Mouse (Mus musculus) lung, postnatal 0 days (tissue): ENCODE data around the gene Gm42878.

ENCODE experiments used
- CTCF ChIP-seq: IDR thresholded peaks from 2 replicates; pipeline ENCODE4 v1.5.1; 2016; ENCODE audit warnings: antibody characterized with exemption, mild to moderate bottlenecking
- EP300 ChIP-seq: IDR thresholded peaks from 2 replicates; pipeline ENCODE4 v1.6.1; 2016; ENCODE audit warnings: antibody characterized with exemption, mild to moderate bottlenecking, control low read depth

- TF ChIP-seq CTCF (no peak), EP300 (no peak)
Measured at GRCm38 (mm10) chr5:121506846-121507245, 38.4 kb downstream of the Gm42878 start.
